8 mouse cellular contexts compared by ENCODE assay signal in genomic region chr8:116992176-116992971, GRCm38 (mm10). TPM values are rescaled to one million over a fixed set of nuclear protein-coding genes. Genes with fewer than 3 reads are reported as not detected.
DNase-seq lines count a peak whose midpoint lies in the region; ATAC-seq and TF ChIP-seq lines count a peak whose summit lies in the region.

No protein-coding gene starts in this region.

- H3K27ac ChIP-seq in forebrain, embryonic 11.5 days (ENCODE audit: low read depth, low read length) = no peak overlapping the region
- no peak overlapping the region for H3K27ac ChIP-seq in midbrain, embryonic 12.5 days (replicated peaks)

- H3K4me2 ChIP-seq in forebrain, embryonic 11.5 days (ENCODE audit: low read depth, low read length, severe bottlenecking) = peak overlapping the region; percentile 87
- H3K4me2 ChIP-seq in midbrain, embryonic 12.5 days (replicated peaks) = peak overlapping the region; percentile 86

- no peaks in the 10 kb centered on the region for H3K9me3 ChIP-seq in forebrain, embryonic 11.5 days (ENCODE audit: control insufficient read depth, low read length)
- no peaks in the 10 kb centered on the region for H3K9me3 ChIP-seq in midbrain, embryonic 12.5 days

- no peak for ATAC-seq in forebrain, embryonic 11.5 days (replicated peaks; ENCODE audit: low FRiP score)
- ATAC-seq in midbrain, embryonic 12.5 days (ENCODE audit: low FRiP score, low read depth) = no peak

- no peak for TF ChIP-seq POLR2A in lung, adult 2 months (IDR thresholded peaks at IDR 0.05; ENCODE audit: borderline replicate concordance, extremely low read depth, low read depth, low read length)

- no peaks in the 10 kb centered on the region for H3K27me3 ChIP-seq in forebrain, embryonic 11.5 days (ENCODE audit: control insufficient read depth, insufficient read depth, low read length)
- no peaks in the 10 kb centered on the region for H3K27me3 ChIP-seq in midbrain, embryonic 12.5 days

- 8% methylated on average over 23 of the region's 23 CpGs for WGBS in lung, adult 2 months
- WGBS in forebrain, embryonic 11.5 days = 11% methylated on average over 23 of the region's 23 CpGs
- WGBS in midbrain, embryonic 12.5 days = 12% methylated on average over 23 of the region's 23 CpGs

- no peak for DNase-seq in lung, adult 2 months
- no peak for DNase-seq in lung, postnatal 10 days
- peak; percentile 25 for DNase-seq in R1 (ENCODE audit: low read depth, low spot score)
- no peak for DNase-seq in forebrain, embryonic 11.5 days (ENCODE audit: low spot score)
- peak; percentile 87 for DNase-seq in kidney, adult 9 months
- DNase-seq in ovary, postnatal 10 days (ENCODE audit: low spot score) = no peak
- no peak for DNase-seq in urinary bladder, adult 2 months (ENCODE audit: low spot score)

- TF ChIP-seq CTCF in lung, adult 2 months (IDR thresholded peaks at IDR 0.05; ENCODE audit: insufficient read depth, low read length) = no peak

- no peaks in the 10 kb centered on the region for H3K36me3 ChIP-seq in forebrain, embryonic 11.5 days (ENCODE audit: control insufficient read depth, insufficient read depth, low read length)
- H3K36me3 ChIP-seq in midbrain, embryonic 12.5 days = peaks cover 4% of the 10 kb centered on the region; the same call in 1 of the 2 replicates

- H3K4me3 ChIP-seq in lung, adult 2 months (replicated peaks; ENCODE audit: extremely low read depth, low read depth, low read length) = peak overlapping the region; percentile 79
- peak overlapping the region; percentile 66 for H3K4me3 ChIP-seq in forebrain, embryonic 11.5 days (ENCODE audit: low read depth, low read length)
- H3K4me3 ChIP-seq in midbrain, embryonic 12.5 days = peak overlapping the region; percentile 73

- peak overlapping the region; percentile 75 for H3K9ac ChIP-seq in forebrain, embryonic 11.5 days (ENCODE audit: low read length)
- peak overlapping the region; percentile 66 for H3K9ac ChIP-seq in midbrain, embryonic 12.5 days (replicated peaks)

- peaks cover 5% of the 10 kb centered on the region for H3K4me1 ChIP-seq in lung, adult 2 months (ENCODE audit: control insufficient read depth, insufficient read depth, low read length)
- peaks cover 6% of the 10 kb centered on the region; the same call in 1 of the 2 replicates for H3K4me1 ChIP-seq in forebrain, embryonic 11.5 days (replicated peaks; ENCODE audit: control insufficient read depth, insufficient read depth, low read length)
- H3K4me1 ChIP-seq in midbrain, embryonic 12.5 days = peaks cover 11% of the 10 kb centered on the region

RNA-seq across cellular contexts. Expression of gene Gcsh, which starts 1.0 kb away (rescaled TPM):
- 10.2 and 14.7 TPM in 2 replicates for polyA plus RNA-seq in lung, adult 2 months (2012; rRNA removed)
- polyA plus RNA-seq in forebrain, embryonic 11.5 days (2014; fragmentation: Nextera tagmentation; extraction: Ambion mirVana) = 159 and 166 TPM in 2 replicates
- polyA plus RNA-seq in midbrain, embryonic 12.5 days (2016; fragmentation: Nextera tagmentation; extraction: Ambion mirVana) = 107 and 115 TPM in 2 replicates
- polyA plus RNA-seq in urinary bladder, adult 2 months (2012; rRNA removed) = 60.5 and 70.1 TPM in 2 replicates

RNA-seq across cellular contexts. Expression of gene 1700030J22Rik, which starts 13.6 kb away (rescaled TPM):
- polyA plus RNA-seq in lung, adult 2 months (2012; rRNA removed) = 1.2 and 1.5 TPM in 2 replicates
- polyA plus RNA-seq in forebrain, embryonic 11.5 days (2014; fragmentation: Nextera tagmentation; extraction: Ambion mirVana) = 2.8 and 4.4 TPM in 2 replicates
- 4.3 and 5.2 TPM in 2 replicates for polyA plus RNA-seq in midbrain, embryonic 12.5 days (2016; fragmentation: Nextera tagmentation; extraction: Ambion mirVana)
- polyA plus RNA-seq in urinary bladder, adult 2 months (2012; rRNA removed) = 0.47 TPM in 2 replicates

RNA-seq across cellular contexts. Expression of gene Atmin, which starts 49.2 kb away (rescaled TPM):
- polyA plus RNA-seq in lung, adult 2 months (2012; rRNA removed) = 13.9 and 15.9 TPM in 2 replicates
- 18.6 and 19.8 TPM in 2 replicates for polyA plus RNA-seq in forebrain, embryonic 11.5 days (2014; fragmentation: Nextera tagmentation; extraction: Ambion mirVana)
- polyA plus RNA-seq in midbrain, embryonic 12.5 days (2016; fragmentation: Nextera tagmentation; extraction: Ambion mirVana) = 17.7 and 20.8 TPM in 2 replicates
- 11.2 and 13.4 TPM in 2 replicates for polyA plus RNA-seq in urinary bladder, adult 2 months (2012; rRNA removed)

Comparison
In these comparisons a context has a peak if more than half of its experiments do, and no peak if none do; other contexts are left out.
1. DNase-seq: peak in R1 (single experiment) and kidney, adult 9 months (single experiment); none in lung, adult 2 months (single experiment), lung, postnatal 10 days (single experiment), forebrain, embryonic 11.5 days (single experiment), ovary, postnatal 10 days (single experiment) and urinary bladder, adult 2 months (single experiment).
2. Peak in every context shown above with its lines, with median percentiles within 50 percentile points of each other: H3K4me3 ChIP-seq.